Mouse (Mus musculus) midbrain, postnatal 0 days (tissue): ENCODE measurements at regions not wholly inside any gene's neighbourhood (a gene's known extent, or its start where the extent isn't known, plus 50 kb on each side); places are given as distances from the start of the nearest gene placed in this dataset.

Source experiments
- ATAC-seq: fragments of 200-750 bp; cut with Nextera tagmentation; 2 replicates; pipeline ENCODE4 v1.8.0; 2017; ENCODE audit warnings: moderate number of reproducible peaks, mild to moderate bottlenecking, moderate TSS enrichment, moderate library complexity; ENCODE audit not compliant: low FRiP score
- DNase-seq: peaks from one replicate; pipeline ENCODE4 v3.0.0-alpha.2; 2015; ENCODE audit warnings: low spot score
- H3K27ac ChIP-seq: fragments of 300-500 bp; sonication (generic); 2 replicates; pipeline ENCODE4 v1.5.1; 2014; ENCODE audit warnings: low read depth, mild to moderate bottlenecking, low read length, mixed read lengths
- H3K27me3 ChIP-seq: fragments of 300-500 bp; sonication (generic); 2 replicates; pipeline ENCODE4 v1.6.1; 2014; ENCODE audit warnings: low read length, control low read depth, mixed read lengths; ENCODE audit not compliant: insufficient read depth
- H3K36me3 ChIP-seq: fragments of 300-500 bp; sonication (generic); 2 replicates; pipeline ENCODE4 v1.6.1; 2014; ENCODE audit warnings: low read length, control low read depth, mixed read lengths; ENCODE audit not compliant: insufficient read depth
- H3K4me1 ChIP-seq: fragments of 300-500 bp; sonication (generic); 2 replicates; pipeline ENCODE4 v1.6.1; 2014; ENCODE audit warnings: mild to moderate bottlenecking, control low read depth, antibody characterized with exemption, low read length, mixed read lengths; ENCODE audit not compliant: insufficient read depth
- H3K4me2 ChIP-seq: fragments of 300-500 bp; sonication (generic); 2 replicates; pipeline ENCODE4 v1.6.1; 2014; ENCODE audit warnings: low read depth, mild to moderate bottlenecking, low read length, mixed read lengths; ENCODE audit not compliant: poor library complexity, severe bottlenecking
- H3K4me3 ChIP-seq: fragments of 300-500 bp; sonication (generic); 2 replicates; pipeline ENCODE4 v1.5.1; 2014; ENCODE audit warnings: low read depth, mild to moderate bottlenecking, low read length, moderate library complexity
- H3K9ac ChIP-seq: fragments of 300-500 bp; sonication (generic); replicated peaks from 2 replicates; pipeline ENCODE4 v1.6.1; 2014; ENCODE audit warnings: mild to moderate bottlenecking, low read length, moderate library complexity, mixed read lengths; ENCODE audit not compliant: poor library complexity, severe bottlenecking
- H3K9me3 ChIP-seq: fragments of 300-500 bp; sonication (generic); 2 replicates; pipeline ENCODE4 v1.6.1; 2016; ENCODE audit warnings: low read length, control low read depth
- CTCF ChIP-seq: IDR thresholded peaks from 2 replicates; pipeline ENCODE4 v1.5.1; 2016; ENCODE audit warnings: antibody characterized with exemption, mild to moderate bottlenecking
- WGBS: fragments of 180-500 bp; shearing (Covaris S2); extraction: QIAGEN DNeasy Blood & Tissue Kit; methylation state at CpG from one replicate; pipeline ENCODE4 v1.1.7; 2014; 5-methylcytosine and 5-hydroxymethylcytosine counted together

GRCm38 (mm10) chr3:144087771-144088170 lies 117.2 kb downstream of the Lmo4 start:
- Histone ChIP-seq H3K4me2 (no peak overlapping the region), H3K9me3 (no peaks in the 10 kb centered on the region), H3K27ac (no peak overlapping the region), H3K36me3 (no peaks in the 10 kb centered on the region), H3K4me1 (no peaks in the 10 kb centered on the region), H3K4me3 (no peak overlapping the region), H3K9ac (no peak overlapping the region), H3K27me3 (no peaks in the 10 kb centered on the region)
- WGBS: 75% methylated on average over 7 of the region's 7 CpGs
- no peak for DNase-seq
- ATAC-seq: no peak
- no peak for TF ChIP-seq CTCF

DNA sequence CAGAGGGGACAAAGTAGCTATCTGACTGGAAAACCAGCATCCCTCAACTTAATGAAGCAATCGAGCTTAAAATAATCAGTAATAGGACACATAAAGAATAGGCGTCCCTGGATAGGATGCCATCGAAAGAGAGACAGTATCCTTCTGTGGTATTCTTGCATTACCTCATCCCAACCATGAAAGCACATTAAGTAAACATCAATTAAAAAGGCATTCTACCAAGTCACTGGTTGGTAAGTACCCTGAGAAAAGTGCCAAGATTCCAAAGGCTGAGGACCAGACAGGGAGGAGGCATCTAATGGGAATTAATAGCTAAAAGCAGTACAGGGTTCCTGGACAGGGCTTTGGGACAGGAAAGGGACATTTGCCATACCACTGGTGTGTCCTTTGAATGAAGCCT lies 118.8 kb downstream of the Lmo4 start:
- 65% methylated on average over 3 of the region's 3 CpGs for WGBS
- Histone ChIP-seq H3K4me3 (no peak overlapping the region), H3K27ac (no peak overlapping the region), H3K9me3 (no peaks in the 10 kb centered on the region), H3K36me3 (no peaks in the 10 kb centered on the region), H3K27me3 (no peaks in the 10 kb centered on the region), H3K9ac (no peak overlapping the region), H3K4me1 (no peaks in the 10 kb centered on the region), H3K4me2 (no peak overlapping the region)
- no peak for TF ChIP-seq CTCF
- no peak for DNase-seq
- ATAC-seq: no peak

DNA sequence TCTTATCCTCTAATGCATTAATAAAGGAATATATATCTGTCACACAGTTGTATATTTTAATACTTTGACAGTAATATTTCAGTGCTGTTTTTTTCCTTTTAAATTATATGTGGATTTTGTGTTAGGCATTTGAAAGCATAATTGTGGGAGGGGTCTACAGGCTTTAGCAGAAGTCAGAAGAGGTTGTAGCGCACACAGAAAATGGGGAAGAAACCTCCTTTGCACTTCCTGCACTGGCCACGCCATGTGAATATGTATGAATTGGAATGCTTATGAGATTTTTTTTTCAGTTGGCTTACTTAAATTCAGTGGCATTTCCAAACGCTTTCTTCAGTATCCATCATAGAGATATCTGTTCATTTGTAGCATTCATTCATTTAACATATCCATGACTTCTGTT lies 125.1 kb downstream of the Lmo4 start:
- H3K9me3 ChIP-seq: no peaks in the 10 kb centered on the region
- H3K27ac ChIP-seq: no peak overlapping the region
- H3K36me3 ChIP-seq: no peaks in the 10 kb centered on the region
- H3K4me2 ChIP-seq: no peak overlapping the region
- no peak overlapping the region for H3K4me3 ChIP-seq
- no peak for ATAC-seq
- H3K9ac ChIP-seq: no peak overlapping the region
- WGBS: 91% methylated on average over 3 of the region's 3 CpGs
- no peak for DNase-seq
- TF ChIP-seq CTCF: no peak
- no peaks in the 10 kb centered on the region for H3K4me1 ChIP-seq
- H3K27me3 ChIP-seq: no peaks in the 10 kb centered on the region

DNA sequence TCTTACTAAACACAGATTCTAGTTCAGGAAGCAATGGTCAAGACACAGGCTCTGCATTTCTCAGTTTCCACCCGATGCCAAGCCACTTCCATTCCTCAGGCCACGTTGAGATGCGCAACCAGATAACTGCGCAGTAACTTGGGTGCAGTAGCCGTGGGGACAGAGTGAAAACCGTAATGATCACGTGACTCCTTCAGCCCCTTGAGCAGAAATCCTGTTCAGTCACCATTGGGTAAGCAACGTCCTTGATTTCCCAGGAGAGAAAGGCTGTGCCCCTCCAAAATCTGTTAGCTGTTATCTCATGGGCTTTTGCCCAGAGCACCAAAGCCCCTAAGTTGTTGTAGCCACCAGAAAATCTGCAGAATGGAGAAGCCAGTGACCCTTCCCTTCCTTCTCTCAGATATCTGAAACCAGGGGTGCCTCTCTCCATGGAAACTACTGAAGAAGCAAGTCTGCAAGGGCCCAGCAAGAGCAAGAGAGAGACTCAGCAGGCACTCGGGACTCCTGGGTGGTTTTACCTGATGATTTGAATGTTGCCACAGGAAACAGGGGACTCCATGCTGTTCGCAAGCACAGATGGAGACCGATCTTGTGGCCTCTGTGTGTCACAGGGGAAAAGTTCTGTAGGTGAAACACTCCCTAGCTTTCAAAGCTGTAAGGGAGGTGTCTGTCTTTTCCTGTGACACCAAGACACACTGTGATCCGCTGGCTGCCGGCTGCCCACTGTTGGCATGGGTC lies 126.7 kb downstream of the Lmo4 start:
- H3K27ac ChIP-seq: no peak overlapping the region
- ATAC-seq: no peak
- no peak for DNase-seq
- H3K9me3 ChIP-seq: no peaks in the 10 kb centered on the region
- H3K4me2 ChIP-seq: no peak overlapping the region
- H3K4me3 ChIP-seq: no peak overlapping the region
- TF ChIP-seq CTCF: no peak
- no peaks in the 10 kb centered on the region for H3K36me3 ChIP-seq
- H3K27me3 ChIP-seq: no peaks in the 10 kb centered on the region
- WGBS: 83% methylated on average over 13 of the region's 13 CpGs
- H3K4me1 ChIP-seq: no peaks in the 10 kb centered on the region
- no peak overlapping the region for H3K9ac ChIP-seq

- 85% methylated on average over 10 of the region's 10 CpGs for WGBS
- Histone ChIP-seq H3K9ac (no peak overlapping the region), H3K4me2 (no peak overlapping the region), H3K27ac (no peak overlapping the region), H3K9me3 (no peaks in the 10 kb centered on the region), H3K4me1 (no peaks in the 10 kb centered on the region), H3K27me3 (no peaks in the 10 kb centered on the region), H3K4me3 (no peak overlapping the region), H3K36me3 (no peaks in the 10 kb centered on the region)
- no peak for ATAC-seq
- DNase-seq: no peak
- no peak for TF ChIP-seq CTCF
These were observed 135.0 kb downstream of the Lmo4 start for GRCm38 (mm10) chr3:144069979-144070540.

GRCm38 (mm10) chr3:144067016-144067415 lies 138.0 kb downstream of the Lmo4 start:
- H3K27ac ChIP-seq: no peak overlapping the region
- WGBS: 80% methylated on average over 3 of the region's 3 CpGs
- H3K9me3 ChIP-seq: no peaks in the 10 kb centered on the region
- DNase-seq (no peak), ATAC-seq (no peak)
- TF ChIP-seq CTCF: no peak
- H3K4me3 ChIP-seq: no peak overlapping the region
- no peak overlapping the region for H3K4me2 ChIP-seq
- H3K9ac ChIP-seq: no peak overlapping the region
- no peaks in the 10 kb centered on the region for H3K36me3 ChIP-seq
- H3K4me1 ChIP-seq: no peaks in the 10 kb centered on the region
- H3K27me3 ChIP-seq: no peaks in the 10 kb centered on the region
